Mouse (Mus musculus): Measurements from ENCODE around the gene Tnfrsf23.
"Not testable (repeated sequence)": the region's sequence is repeated elsewhere in the genome, so short reads cannot be mapped to it uniquely, and the experiment has no call there.

GRCm38 (mm10) chr7:143686676-143687075, 1.0 kb upstream of the Tnfrsf23 start:
- TF ChIP-seq GATA1, TAL1 (IDR thresholded peaks at IDR 0.05; ENCODE audit: low read length): not testable (repeated sequence)
